Mouse (Mus musculus): Measurements from ENCODE around the gene Lhfpl2. TPM values are rescaled to one million over a fixed set of nuclear protein-coding genes. Genes with fewer than 3 reads are reported as not detected.
A peak's percentile ranks its signal among the peaks of the same experiment; 100 is the strongest.
"Not testable (repeated sequence)": the region's sequence is repeated elsewhere in the genome, so short reads cannot be mapped to it uniquely, and the experiment has no call there.

Lhfpl2 gene
- total RNA-seq (2021): 10 to 100 TPM; 35.5 to 40.1 TPM
- long read RNA-seq, experiment 1, full-length matches to known transcripts: 29 of 46 reads
- long read RNA-seq, experiment 1, partial matches to known transcripts: 0 of 46 reads
- long read RNA-seq, experiment 1, other reads (novel, unspliced or antisense): 17 of 46 reads
- long read RNA-seq, experiment 2, full-length matches to known transcripts: 28 of 45 reads
- long read RNA-seq, experiment 2, partial matches to known transcripts: 0 of 45 reads
- long read RNA-seq, experiment 2, other reads (novel, unspliced or antisense): 17 of 45 reads

- DNase-seq (ENCODE audit: low spot score in 2 of 2): peak in 1 of 2 experiments; percentile 26
Measured at GRCm38 (mm10) chr13:94057563-94058560, at the start of gene Lhfpl2. TSS of gene Lhfpl2 (plus strand) at chr13:94057796.

GRCm38 (mm10) chr13:94011996-94012575, 45.5 kb upstream of the Lhfpl2 start:
- no peak for DNase-seq (ENCODE audit: low spot score in 2 of 2)

- no peak for DNase-seq (ENCODE audit: low spot score in 2 of 2)
Measured at GRCm38 (mm10) chr13:94013986-94014385, 43.6 kb upstream of the Lhfpl2 start.

DNA sequence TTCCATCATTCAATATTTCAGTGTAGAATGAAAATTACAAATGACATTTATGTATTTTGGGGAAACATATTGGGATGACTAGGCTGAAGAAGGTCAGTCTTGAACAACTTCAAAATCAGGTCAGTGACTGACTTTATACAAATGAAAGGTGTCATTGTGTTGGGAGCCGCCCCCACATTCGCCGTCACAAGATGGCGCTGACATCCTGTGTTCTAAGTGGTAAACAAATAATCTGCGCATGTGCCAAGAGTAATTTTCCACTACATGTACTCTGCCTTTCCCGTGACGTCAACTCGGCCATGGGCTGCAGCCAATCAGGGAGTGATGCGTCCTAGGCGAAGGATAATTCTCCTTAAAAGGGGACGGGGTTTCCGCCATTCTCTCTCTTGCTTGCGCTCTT, 33.0 kb upstream of the Lhfpl2 start:
- not testable (repeated sequence) for DNase-seq (ENCODE audit: low spot score in 2 of 2)

GRCm38 (mm10) chr13:94029147-94029546, 28.4 kb upstream of the Lhfpl2 start:
- DNase-seq (ENCODE audit: low spot score in 2 of 2): no peak

DNA sequence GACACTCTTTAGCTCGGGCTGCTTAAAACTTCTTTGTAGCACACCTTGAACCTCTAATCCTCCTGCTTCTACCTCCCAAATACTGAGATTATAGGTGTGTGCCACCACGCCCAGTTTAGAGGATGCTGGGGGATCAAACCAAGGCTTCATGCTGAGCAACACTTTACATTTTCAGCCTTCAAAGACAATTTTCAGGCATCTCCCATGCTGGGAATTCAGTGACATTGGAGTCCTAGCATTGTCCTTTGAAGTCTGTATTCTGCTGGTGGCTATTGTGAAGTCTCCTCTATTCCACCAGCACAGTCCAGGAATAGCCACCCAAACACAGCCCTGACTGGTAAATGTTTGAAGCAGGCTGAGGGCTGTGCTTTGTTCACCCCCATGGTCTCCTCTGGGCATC, 27.0 kb upstream of the Lhfpl2 start:
- no peak for DNase-seq (ENCODE audit: low spot score in 2 of 2)

- DNase-seq (ENCODE audit: low spot score in 2 of 2): no peak
Measured at GRCm38 (mm10) chr13:94037313-94038051, 20.1 kb upstream of the Lhfpl2 start.

DNA sequence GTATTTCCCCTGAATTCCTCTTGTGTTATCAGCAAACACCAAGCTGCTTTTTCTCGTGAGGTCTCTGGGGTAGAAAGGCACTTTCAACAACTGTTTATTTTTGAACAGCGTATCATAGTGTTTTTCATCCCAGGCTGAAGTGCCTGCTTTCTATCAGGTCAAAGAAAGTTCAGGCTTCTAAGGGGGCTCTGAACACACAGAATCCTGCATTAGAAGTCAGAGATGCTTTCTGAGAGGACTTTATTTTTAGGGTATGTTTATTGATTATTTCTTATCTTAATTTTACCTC, 19.6 kb upstream of the Lhfpl2 start:
- DNase-seq (ENCODE audit: low spot score in 2 of 2): no peak

DNA sequence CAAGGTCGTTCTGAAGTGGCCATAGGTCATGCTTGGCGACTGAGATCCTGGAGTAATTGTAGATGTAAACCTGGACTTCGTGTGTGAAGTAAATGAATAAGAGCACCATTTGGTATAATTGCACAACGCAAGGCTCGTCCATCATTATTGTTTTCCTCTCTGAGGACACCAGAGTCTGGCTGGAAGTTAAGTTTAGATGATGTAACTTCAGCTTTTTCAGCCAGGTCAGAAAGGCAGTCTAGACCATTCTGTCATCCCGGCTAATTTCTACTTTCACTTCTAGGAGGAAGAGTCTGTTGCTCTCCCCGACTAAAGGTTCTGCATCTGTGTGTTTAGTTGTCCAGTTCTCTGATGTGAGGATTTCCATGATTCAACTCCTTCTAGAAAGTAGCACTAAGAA, 7.6 kb upstream of the Lhfpl2 start:
- DNase-seq (ENCODE audit: low spot score in 2 of 2): no peak

DNA sequence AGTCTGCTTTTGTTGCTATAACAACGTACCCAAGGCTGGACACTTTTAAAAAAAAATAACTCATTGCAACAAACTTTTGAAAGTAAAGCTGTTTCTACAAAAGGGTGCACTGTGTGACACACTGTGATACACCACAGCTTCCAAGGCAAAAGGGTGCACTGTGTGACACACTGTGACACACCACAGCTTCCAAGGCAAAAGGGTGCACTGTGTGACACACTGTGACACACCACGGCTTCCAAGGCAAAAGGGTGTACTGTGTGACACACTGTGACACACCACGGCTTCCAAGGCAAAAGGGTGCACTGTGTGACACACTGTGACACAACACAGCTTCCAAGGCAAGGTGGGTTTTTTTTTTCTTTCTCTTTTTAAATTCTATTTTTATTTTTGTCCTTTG, 6.8 kb upstream of the Lhfpl2 start:
- DNase-seq (ENCODE audit: low spot score in 2 of 2): no peak

GRCm38 (mm10) chr13:94057036-94057562, 497 bp upstream of the Lhfpl2 start:
- DNase-seq (ENCODE audit: low spot score in 2 of 2): no peak

GRCm38 (mm10) chr13:94058642-94059222, 1.1 kb downstream of the Lhfpl2 start:
- DNase-seq (ENCODE audit: low spot score in 2 of 2): no peak

DNA sequence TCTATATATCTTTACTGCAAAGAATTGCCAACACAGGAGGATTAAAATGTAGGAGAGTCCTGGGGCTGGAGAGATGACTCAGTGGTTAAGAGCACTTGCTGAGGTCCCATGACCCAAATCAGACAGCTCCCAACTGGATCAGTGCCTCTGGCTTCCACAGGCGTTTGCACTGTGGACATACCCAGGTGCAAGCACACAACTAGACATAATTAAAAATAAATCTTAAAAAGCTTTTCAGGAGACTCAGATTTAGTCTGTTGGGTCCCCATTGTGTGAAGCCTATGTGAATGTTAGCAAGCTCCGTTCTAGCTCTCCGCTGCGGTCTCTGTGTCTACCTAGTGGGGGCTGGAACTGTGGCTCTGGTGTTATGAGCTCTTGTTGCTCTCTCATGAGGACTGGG, 1.8 kb downstream of the Lhfpl2 start:
- no peak for DNase-seq (ENCODE audit: low spot score in 2 of 2)

DNA sequence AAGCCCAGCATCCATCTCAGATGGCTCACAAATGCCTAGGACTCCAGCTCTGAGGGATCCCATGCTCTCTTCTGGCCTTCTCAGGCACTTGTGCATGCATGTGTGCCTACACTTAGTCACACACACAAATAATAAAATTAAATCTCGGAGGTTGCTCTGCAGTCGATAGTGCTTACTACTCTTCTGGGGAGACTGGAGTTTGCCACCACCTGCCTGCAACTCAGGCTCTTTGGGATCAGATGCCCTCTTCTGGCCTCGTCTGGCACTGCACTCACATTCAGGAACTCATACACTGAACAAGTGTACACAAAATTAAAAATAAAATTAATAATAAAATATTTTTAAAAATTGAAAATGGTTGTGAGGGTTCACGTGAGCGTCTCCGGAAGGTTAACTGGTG, 2.2 kb downstream of the Lhfpl2 start:
- DNase-seq (ENCODE audit: low spot score in 2 of 2): peak; percentile 23 to 41

GRCm38 (mm10) chr13:94060461-94060860, 2.9 kb downstream of the Lhfpl2 start:
- no peak for DNase-seq (ENCODE audit: low spot score in 2 of 2)

DNA sequence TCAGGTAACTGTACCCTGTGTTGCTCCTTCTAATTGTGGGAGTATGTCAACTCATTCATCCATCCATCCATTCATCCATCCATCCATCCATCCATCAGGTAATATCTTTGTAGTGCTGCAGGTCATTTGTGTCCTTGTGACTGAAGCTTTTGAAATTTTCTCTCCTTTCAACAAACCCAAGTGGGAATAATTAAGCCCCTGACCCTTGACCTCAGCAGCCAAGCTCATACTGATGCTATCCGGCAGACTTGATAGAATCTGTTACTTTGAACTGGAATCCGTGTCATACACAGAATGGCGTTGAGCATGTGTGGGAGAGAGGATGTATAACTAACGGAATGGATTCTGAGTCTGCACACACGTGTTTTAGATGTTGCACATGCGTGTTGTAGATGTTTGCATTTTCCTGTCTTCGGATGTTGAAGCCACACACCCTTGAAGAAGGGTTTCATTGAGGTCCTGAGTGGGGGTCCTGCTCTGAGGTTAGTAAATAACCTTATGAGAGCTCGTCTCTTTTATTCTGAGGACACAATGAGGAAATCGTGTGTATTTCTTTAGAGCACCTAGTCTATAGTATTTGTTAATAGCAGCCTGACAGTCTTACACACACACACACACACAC, 3.8 kb downstream of the Lhfpl2 start:
- no peak for DNase-seq (ENCODE audit: low spot score in 2 of 2)

DNA sequence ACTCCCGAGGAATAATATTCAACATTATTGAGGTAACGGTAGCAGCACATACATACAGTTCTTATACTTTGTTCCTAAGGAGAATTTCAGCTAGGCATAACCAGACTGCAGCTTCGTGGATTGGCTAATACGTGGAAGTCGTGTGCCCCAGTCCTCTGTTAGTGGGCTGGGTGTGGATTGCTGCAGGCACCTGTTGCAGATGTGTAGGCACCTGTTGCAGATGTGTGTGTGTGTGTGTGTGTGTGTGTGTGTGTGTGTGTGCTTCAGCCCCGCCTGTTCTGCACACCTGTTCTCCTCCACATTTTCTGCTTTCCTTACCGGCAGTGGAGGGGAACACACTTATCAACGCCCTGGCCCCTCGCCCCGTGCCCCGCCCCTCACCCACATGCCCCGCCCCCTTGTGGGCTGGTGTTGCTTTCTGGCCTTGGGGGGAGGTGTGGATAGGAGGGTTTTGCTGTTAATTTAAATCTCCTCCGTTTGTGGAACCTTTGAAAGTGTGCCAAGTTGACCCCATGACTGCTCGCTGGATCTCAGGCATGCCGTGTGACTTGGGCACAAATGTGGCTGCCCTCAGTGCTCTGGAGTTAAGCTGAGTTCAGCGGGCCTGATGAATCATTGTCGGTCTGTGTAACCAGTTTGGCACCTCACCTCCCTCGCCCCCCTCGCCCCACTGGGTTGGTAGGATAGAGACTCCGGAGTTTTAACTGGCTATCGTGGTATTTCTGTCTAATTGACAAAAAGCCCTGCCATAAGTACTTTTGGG, 4.9 kb downstream of the Lhfpl2 start:
- DNase-seq (ENCODE audit: low spot score in 2 of 2): no peak

GRCm38 (mm10) chr13:94063156-94063555, 5.6 kb downstream of the Lhfpl2 start:
- DNase-seq (ENCODE audit: low spot score in 2 of 2): no peak

- DNase-seq (ENCODE audit: low spot score in 2 of 2): no peak
Measured at GRCm38 (mm10) chr13:94064571-94064970, 7.0 kb downstream of the Lhfpl2 start.

All from layer of hippocampus, postnatal 14 days (tissue).